Mouse (Mus musculus) limb, embryonic 10.5 days (tissue): ENCODE data around the gene Cdkal1. TPM values are rescaled to one million over a fixed set of nuclear protein-coding genes. Genes with fewer than 3 reads are reported as not detected.

Experiments
- DNase-seq: peaks from one replicate; pipeline ENCODE4 v3.0.0-alpha.2; 2017; ENCODE audit warnings: low spot score
- H3K27ac ChIP-seq: fragments of 300-500 bp; sonication (generic); 2 replicates; pipeline ENCODE4 v1.5.1; 2016; ENCODE audit warnings: mild to moderate bottlenecking
- H3K27me3 ChIP-seq: fragments of 300-500 bp; sonication (generic); 2 replicates; pipeline ENCODE4 v1.6.1; 2016; ENCODE audit warnings: low read depth, mild to moderate bottlenecking; ENCODE audit not compliant: poor library complexity, severe bottlenecking
- H3K36me3 ChIP-seq: fragments of 300-500 bp; sonication (generic); 2 replicates; pipeline ENCODE4 v1.6.1; 2016; ENCODE audit warnings: mild to moderate bottlenecking, moderate library complexity
- H3K4me1 ChIP-seq: fragments of 300-500 bp; sonication (generic); 2 replicates; pipeline ENCODE4 v1.6.1; 2016
- H3K4me3 ChIP-seq: fragments of 300-500 bp; sonication (generic); 2 replicates; pipeline ENCODE4 v1.5.1; 2016; ENCODE audit warnings: mild to moderate bottlenecking, moderate library complexity
- H3K9me3 ChIP-seq: fragments of 300-500 bp; sonication (generic); replicated peaks from 2 replicates; pipeline ENCODE4 v1.6.1; 2016; ENCODE audit warnings: mild to moderate bottlenecking
- WGBS: fragments of 180-500 bp; shearing (Covaris S2); methylation state at CpG from one replicate; pipeline ENCODE4 v1.1.7; 2016; 5-methylcytosine and 5-hydroxymethylcytosine counted together
- polyA plus RNA-seq: library from polyadenylated mRNA; unstranded; fragments of >200 nt; fragmentation: Nextera tagmentation; extraction: Ambion mirVana; gene quantifications from 2 replicates; pipeline ENCODE4 v1.2.1, GENCODE M21; 2016

Cdkal1 gene
- polyA plus RNA-seq, 1 experiment from 2014 or later, result 34.8 TPM

GRCm38 (mm10) chr13:29411176-29411575 lies 444.3 kb downstream of the Cdkal1 start:
- H3K36me3 ChIP-seq, result no peaks in the 10 kb centered on the region
- 92% methylated on average over 6 of the region's 6 CpGs for WGBS
- no peaks in the 10 kb centered on the region for H3K9me3 ChIP-seq
- no peak for DNase-seq
- no peaks in the 10 kb centered on the region for H3K27me3 ChIP-seq
- no peak overlapping the region for H3K4me3 ChIP-seq
- H3K4me1 ChIP-seq, result peaks cover 53% of the 10 kb centered on the region
- 0 out of 2 replicates have a peak overlapping the region, but pooled peaks have one; percentile 14 for H3K27ac ChIP-seq

GRCm38 (mm10) chr13:29407619-29408018 lies 447.9 kb downstream of the Cdkal1 start:
- 54% methylated on average over 1 of the region's 1 CpGs for WGBS
- H3K9me3 ChIP-seq, result no peaks in the 10 kb centered on the region
- no peaks in the 10 kb centered on the region for H3K36me3 ChIP-seq
- H3K4me1 ChIP-seq, result peaks cover 65% of the 10 kb centered on the region
- H3K27ac ChIP-seq, result peak overlapping the region; percentile 87
- DNase-seq, result no peak
- H3K4me3 ChIP-seq, result no peak overlapping the region
- H3K27me3 ChIP-seq, result no peaks in the 10 kb centered on the region

DNA sequence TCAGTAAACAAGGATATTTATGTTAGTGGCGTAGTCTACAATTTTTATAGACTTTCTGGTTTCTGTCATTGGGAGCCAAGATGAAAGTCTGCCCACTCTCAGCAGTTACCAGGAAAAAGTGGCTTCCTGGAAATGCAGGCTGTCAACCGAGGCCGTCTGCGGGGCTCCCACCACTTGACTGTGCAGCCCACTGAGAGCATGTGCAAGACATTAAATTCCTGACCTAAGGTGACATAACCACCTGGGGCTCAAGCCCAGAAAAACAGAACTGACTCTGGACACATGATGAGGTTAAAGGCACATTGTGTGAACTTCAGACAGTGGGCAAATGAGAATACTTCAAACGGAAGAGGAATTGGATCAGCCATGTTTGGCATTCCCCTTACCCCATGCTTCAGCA lies 450.2 kb downstream of the Cdkal1 start:
- H3K27ac ChIP-seq, result peak overlapping the region; percentile 87
- H3K36me3 ChIP-seq, result no peaks in the 10 kb centered on the region
- no peaks in the 10 kb centered on the region for H3K9me3 ChIP-seq
- no peak for DNase-seq
- H3K27me3 ChIP-seq, result no peaks in the 10 kb centered on the region
- H3K4me3 ChIP-seq, result no peak overlapping the region
- WGBS, result 28% methylated on average over 5 of the region's 5 CpGs
- H3K4me1 ChIP-seq, result peaks cover 81% of the 10 kb centered on the region

- H3K27ac ChIP-seq, result peak overlapping the region; percentile 73
Observed at GRCm38 (mm10) chr13:29403217-29403616, 452.3 kb downstream of the Cdkal1 start.

DNA sequence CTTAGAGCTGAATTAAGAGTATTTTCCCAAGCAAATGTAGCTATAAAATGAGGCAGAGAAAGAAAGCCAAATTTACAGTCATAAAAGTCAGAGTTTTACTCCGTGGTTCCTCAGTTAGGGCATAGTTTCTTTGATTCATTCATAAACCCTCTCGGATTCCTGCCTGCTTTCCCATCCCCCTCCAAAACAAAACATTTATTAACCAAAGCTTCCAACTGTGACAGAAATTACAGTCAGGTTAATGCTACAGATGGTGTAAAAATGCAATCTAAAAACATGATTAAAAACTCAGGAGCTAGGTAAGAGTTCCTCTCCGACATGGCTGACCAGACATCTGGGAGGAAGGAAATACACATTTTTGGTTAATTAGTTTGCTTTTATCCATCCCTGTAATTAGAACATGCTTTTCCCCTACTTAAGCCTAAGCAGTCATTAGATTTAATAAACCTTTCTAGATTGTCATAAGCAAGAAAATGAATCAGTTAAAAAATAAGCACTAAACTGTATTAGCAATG lies 452.9 kb downstream of the Cdkal1 start:
- no peaks in the 10 kb centered on the region for H3K36me3 ChIP-seq
- H3K27me3 ChIP-seq, result no peaks in the 10 kb centered on the region
- no peak overlapping the region for H3K4me3 ChIP-seq
- H3K4me1 ChIP-seq, result peaks cover 91% of the 10 kb centered on the region
- WGBS, result 50% methylated on average over 3 of the region's 3 CpGs
- H3K27ac ChIP-seq, result peak overlapping the region; percentile 67; the same call in 1 of the 2 replicates
- DNase-seq, result no peak
- no peaks in the 10 kb centered on the region for H3K9me3 ChIP-seq

More at GRCm38 (mm10) chr13:29403217-29403616, 452.3 kb downstream of the Cdkal1 start:
- Histone ChIP-seq H3K36me3 (no peaks in the 10 kb centered on the region), H3K27me3 (no peaks in the 10 kb centered on the region), H3K4me3 (no peak overlapping the region), H3K4me1 (peaks cover 93% of the 10 kb centered on the region), H3K9me3 (no peaks in the 10 kb centered on the region)
- 77% methylated on average over 5 of the region's 5 CpGs for WGBS
- DNase-seq, result no peak

- DNase-seq, result no peak
- WGBS, result 51% methylated on average over 5 of the region's 5 CpGs
- Histone ChIP-seq H3K9me3 (no peaks in the 10 kb centered on the region), H3K27me3 (no peaks in the 10 kb centered on the region), H3K36me3 (no peaks in the 10 kb centered on the region), H3K4me3 (no peak overlapping the region), H3K4me1 (peaks cover 79% of the 10 kb centered on the region), H3K27ac (peak overlapping the region; percentile 48; the same call in 1 of the 2 replicates)
Observed at GRCm38 (mm10) chr13:29399908-29400307, 455.6 kb downstream of the Cdkal1 start.

GRCm38 (mm10) chr13:29398456-29398855 lies 457.0 kb downstream of the Cdkal1 start:
- DNase-seq, result no peak
- H3K27me3 ChIP-seq, result no peaks in the 10 kb centered on the region
- H3K9me3 ChIP-seq, result no peaks in the 10 kb centered on the region
- H3K27ac ChIP-seq, result peak overlapping the region; percentile 61
- WGBS, result 75% methylated on average over 2 of the region's 2 CpGs
- H3K4me3 ChIP-seq, result no peak overlapping the region
- H3K4me1 ChIP-seq, result peaks cover 64% of the 10 kb centered on the region
- no peaks in the 10 kb centered on the region for H3K36me3 ChIP-seq

GRCm38 (mm10) chr13:29395694-29396093 lies 459.8 kb downstream of the Cdkal1 start:
- 77% methylated on average over 4 of the region's 4 CpGs for WGBS
- Histone ChIP-seq H3K27me3 (no peaks in the 10 kb centered on the region), H3K27ac (no peak overlapping the region), H3K4me1 (peaks cover 44% of the 10 kb centered on the region), H3K36me3 (no peaks in the 10 kb centered on the region), H3K4me3 (no peak overlapping the region), H3K9me3 (no peaks in the 10 kb centered on the region)
- no peak for DNase-seq

- WGBS, result 82% methylated on average over 5 of the region's 5 CpGs
- Histone ChIP-seq H3K4me3 (no peak overlapping the region), H3K9me3 (no peaks in the 10 kb centered on the region)
Observed at GRCm38 (mm10) chr13:29390025-29390424, 465.4 kb downstream of the Cdkal1 start.

DNA sequence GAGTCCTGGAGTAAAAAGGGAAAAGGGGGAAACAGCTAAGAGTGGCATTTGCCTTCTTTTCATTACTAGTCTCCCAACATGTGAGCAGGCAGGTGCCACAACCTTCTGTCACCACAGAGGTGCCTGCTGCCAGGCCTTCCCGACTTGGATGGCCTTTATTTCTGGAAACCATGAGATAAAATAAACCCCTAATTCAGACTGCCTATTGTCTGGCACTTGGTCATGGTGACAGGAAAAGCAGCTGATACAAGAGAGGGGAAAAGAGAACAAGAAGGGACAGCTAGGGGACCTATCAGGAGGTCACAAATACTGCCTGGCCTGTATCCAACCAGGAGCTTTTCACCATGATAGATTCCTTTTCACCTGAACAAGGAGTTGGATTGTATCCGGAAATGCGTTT lies 466.6 kb downstream of the Cdkal1 start:
- Histone ChIP-seq H3K36me3 (no peaks in the 10 kb centered on the region), H3K27ac (no peak overlapping the region), H3K27me3 (no peaks in the 10 kb centered on the region), H3K4me3 (no peak overlapping the region), H3K4me1 (peaks cover 22% of the 10 kb centered on the region), H3K9me3 (no peaks in the 10 kb centered on the region)
- no peak for DNase-seq
- WGBS, result 95% methylated on average over 3 of the region's 3 CpGs

More at GRCm38 (mm10) chr13:29390025-29390424, 465.4 kb downstream of the Cdkal1 start:
- no peaks in the 10 kb centered on the region for H3K27me3 ChIP-seq
- DNase-seq, result no peak
- H3K4me1 ChIP-seq, result peaks cover 24% of the 10 kb centered on the region
- no peaks in the 10 kb centered on the region for H3K36me3 ChIP-seq
- H3K27ac ChIP-seq, result no peak overlapping the region

- Histone ChIP-seq H3K9me3 (no peaks in the 10 kb centered on the region), H3K27me3 (no peaks in the 10 kb centered on the region), H3K36me3 (no peaks in the 10 kb centered on the region), H3K27ac (no peak overlapping the region), H3K4me3 (no peak overlapping the region), H3K4me1 (no peaks in the 10 kb centered on the region)
- 93% methylated on average over 2 of the region's 2 CpGs for whole genome bisulfite sequencing
- no peak for DNase-seq
Observed at GRCm38 (mm10) chr13:29377572-29377971, 477.9 kb downstream of the Cdkal1 start.

GRCm38 (mm10) chr13:29371916-29372315 lies 483.6 kb downstream of the Cdkal1 start:
- WGBS, result 61% methylated on average over 3 of the region's 3 CpGs
- no peak overlapping the region for H3K27ac ChIP-seq
- no peak overlapping the region for H3K4me3 ChIP-seq
- H3K27me3 ChIP-seq, result no peaks in the 10 kb centered on the region
- DNase-seq, result no peak
- peaks cover 13% of the 10 kb centered on the region for H3K4me1 ChIP-seq
- no peaks in the 10 kb centered on the region for H3K9me3 ChIP-seq
- H3K36me3 ChIP-seq, result no peaks in the 10 kb centered on the region

- 43% methylated on average over 4 of the region's 4 CpGs for WGBS
- Histone ChIP-seq H3K36me3 (no peaks in the 10 kb centered on the region), H3K27ac (no peak overlapping the region), H3K27me3 (no peaks in the 10 kb centered on the region), H3K9me3 (no peaks in the 10 kb centered on the region), H3K4me3 (no peak overlapping the region), H3K4me1 (peaks cover 13% of the 10 kb centered on the region)
- DNase-seq, result no peak
Observed at GRCm38 (mm10) chr13:29371466-29371771, 484.1 kb downstream of the Cdkal1 start.
